Mouse (Mus musculus) kidney, postnatal 0 days (tissue): Measurements from ENCODE around the gene Gpr182. TPM values are rescaled to one million over a fixed set of nuclear protein-coding genes. Genes with fewer than 3 reads are reported as not detected.
A peak's percentile ranks its signal among the peaks of the same experiment; 100 is the strongest.

ENCODE experiments used
- ATAC-seq: fragments of 200-750 bp; cut with Nextera tagmentation; replicated peaks from 2 replicates; pipeline ENCODE4 v1.8.0; 2017; ENCODE audit warnings: low read depth, moderate number of reproducible peaks, moderate TSS enrichment, moderate library complexity; ENCODE audit not compliant: low FRiP score
- DNase-seq: peaks from one replicate; pipeline ENCODE4 v3.0.0-alpha.2; 2016; ENCODE audit warnings: low spot score
- H3K27ac ChIP-seq: fragments of 300-500 bp; sonication (generic); 2 replicates; pipeline ENCODE4 v1.5.1; 2014; ENCODE audit warnings: mild to moderate bottlenecking
- H3K27me3 ChIP-seq: fragments of 300-500 bp; sonication (generic); 2 replicates; pipeline ENCODE4 v1.6.1; 2014; ENCODE audit warnings: low read length, mixed read lengths; ENCODE audit not compliant: insufficient read depth
- H3K36me3 ChIP-seq: fragments of 300-500 bp; sonication (generic); 2 replicates; pipeline ENCODE4 v1.6.1; 2014; ENCODE audit warnings: low read length, mixed read lengths; ENCODE audit not compliant: insufficient read depth
- H3K4me1 ChIP-seq: fragments of 300-500 bp; sonication (generic); replicated peaks from 2 replicates; pipeline ENCODE4 v1.6.1; 2014; ENCODE audit warnings: antibody characterized with exemption, low read length, mixed read lengths; ENCODE audit not compliant: insufficient read depth
- H3K4me2 ChIP-seq: fragments of 300-500 bp; sonication (generic); 2 replicates; pipeline ENCODE4 v1.6.1; 2014; ENCODE audit warnings: mild to moderate bottlenecking, low read length, moderate library complexity, mixed read lengths
- H3K4me3 ChIP-seq: fragments of 300-500 bp; sonication (generic); replicated peaks from 2 replicates; pipeline ENCODE4 v1.5.1; 2014; ENCODE audit warnings: low read depth, low read length
- H3K9ac ChIP-seq: fragments of 300-500 bp; sonication (generic); 2 replicates; pipeline ENCODE4 v1.6.1; 2014; ENCODE audit warnings: low read depth, low read length
- H3K9me3 ChIP-seq: fragments of 300-500 bp; sonication (generic); replicated peaks from 2 replicates; pipeline ENCODE4 v1.6.1; 2016; ENCODE audit warnings: low read length, inconsistent platforms, mixed read lengths
- CTCF ChIP-seq: IDR thresholded peaks from 2 replicates; pipeline ENCODE4 v1.5.1; 2016; ENCODE audit warnings: antibody characterized with exemption, low read depth, mild to moderate bottlenecking, moderate library complexity
- WGBS: fragments of 180-500 bp; shearing (Covaris S2); extraction: QIAGEN DNeasy Blood & Tissue Kit; methylation state at CpG from one replicate; pipeline ENCODE4 v1.1.7; 2014; 5-methylcytosine and 5-hydroxymethylcytosine counted together
- polyA plus RNA-seq: library from polyadenylated mRNA; unstranded; fragments of >200 nt; fragmentation: Nextera tagmentation; extraction: Ambion mirVana; gene quantifications from 2 replicates; pipeline ENCODE4 v1.2.1, GENCODE M21; 2015

The Gpr182 gene
- polyA plus RNA-seq, 1 experiment from 2014 or later, result 8.3 TPM

GRCm38 (mm10) chr10:127705783-127706182 lies 45.7 kb downstream of the Gpr182 start:
- DNase-seq, result no peak
- no peaks in the 10 kb centered on the region for H3K36me3 ChIP-seq
- no peak overlapping the region for H3K4me3 ChIP-seq
- H3K9me3 ChIP-seq, result no peaks in the 10 kb centered on the region
- no peak for ATAC-seq
- no peak overlapping the region for H3K9ac ChIP-seq
- H3K4me1 ChIP-seq, result no peaks in the 10 kb centered on the region
- H3K4me2 ChIP-seq, result no peak overlapping the region
- H3K27me3 ChIP-seq, result no peaks in the 10 kb centered on the region
- no peak overlapping the region for H3K27ac ChIP-seq
- 95% methylated on average over 4 of the region's 4 CpGs for WGBS
- TF ChIP-seq CTCF, result no peak

- DNase-seq (no peak), ATAC-seq (no peak)
- no peak within 1 kb of the TSS for H3K27ac ChIP-seq
- TF ChIP-seq CTCF, result no peak
- H3K36me3 ChIP-seq, result no peaks in the 10 kb centered on the region
- 76% methylated on average over 2 of the region's 2 CpGs for WGBS
- H3K4me3 ChIP-seq, result no peak within 1 kb of the TSS
- no peak within 1 kb of the TSS for H3K4me2 ChIP-seq
- no peaks in the 10 kb centered on the region for H3K27me3 ChIP-seq
- no peaks in the 10 kb centered on the region for H3K9me3 ChIP-seq
- no peaks in the 10 kb centered on the region for H3K4me1 ChIP-seq
- no peak within 1 kb of the TSS for H3K9ac ChIP-seq
These were observed 46.7 kb downstream of the Gpr182 start, which contains the start of gene Myo1a for GRCm38 (mm10) chr10:127704766-127705220. Gene Myo1a (plus strand): TSS chr10:127705170.

- H3K4me2 ChIP-seq, result no peak overlapping the region
- WGBS, result 68% methylated on average over 2 of the region's 2 CpGs
- no peak overlapping the region for H3K27ac ChIP-seq
- no peak for TF ChIP-seq CTCF
- no peaks in the 10 kb centered on the region for H3K4me1 ChIP-seq
- no peaks in the 10 kb centered on the region for H3K27me3 ChIP-seq
- ATAC-seq (no peak), DNase-seq (no peak)
- H3K9ac ChIP-seq, result no peak overlapping the region
- H3K4me3 ChIP-seq, result no peak overlapping the region
- H3K9me3 ChIP-seq, result no peaks in the 10 kb centered on the region
- H3K36me3 ChIP-seq, result no peaks in the 10 kb centered on the region
These were observed 47.2 kb downstream of the Gpr182 start for GRCm38 (mm10) chr10:127704293-127704692.

- Histone ChIP-seq H3K4me1 (no peaks in the 10 kb centered on the region), H3K9ac (no peak overlapping the region), H3K4me2 (no peak overlapping the region), H3K36me3 (0 out of 2 replicates have a peak, but pooled peaks cover 5% of the 10 kb centered on the region), H3K27me3 (no peaks in the 10 kb centered on the region), H3K27ac (no peak overlapping the region), H3K9me3 (no peaks in the 10 kb centered on the region), H3K4me3 (no peak overlapping the region)
- peak; percentile 65 for DNase-seq
- WGBS, result 31% methylated on average over 4 of the region's 4 CpGs
- no peak for ATAC-seq
- no peak for TF ChIP-seq CTCF
These were observed 48.2 kb downstream of the Gpr182 start for GRCm38 (mm10) chr10:127703299-127703698.

GRCm38 (mm10) chr10:127698966-127699365 lies 52.6 kb downstream of the Gpr182 start:
- no peaks in the 10 kb centered on the region for H3K4me1 ChIP-seq
- ATAC-seq (no peak), DNase-seq (no peak)
- no peaks in the 10 kb centered on the region for H3K27me3 ChIP-seq
- peaks cover 18% of the 10 kb centered on the region; the same call in 1 of the 2 replicates for H3K36me3 ChIP-seq
- H3K4me2 ChIP-seq, result no peak overlapping the region
- H3K27ac ChIP-seq, result no peak overlapping the region
- H3K4me3 ChIP-seq, result no peak overlapping the region
- no peaks in the 10 kb centered on the region for H3K9me3 ChIP-seq
- no peak for TF ChIP-seq CTCF
- H3K9ac ChIP-seq, result no peak overlapping the region
- WGBS, result 94% methylated on average over 7 of the region's 7 CpGs

Other genes with a start within 250 kb of the Gpr182 start
- 57.8 and 63.2 TPM in 2 replicates for gene Ndufa4l2, start 236.8 kb downstream of the Gpr182 start, polyA plus RNA-seq
- gene Shmt2, start 229.3 kb downstream of the Gpr182 start, polyA plus RNA-seq, result 71.1 and 76.0 TPM in 2 replicates
- gene Nxph4, start 217.2 kb downstream of the Gpr182 start, polyA plus RNA-seq, result 0.93 and 1.1 TPM in 2 replicates
- gene Lrp1, start 130.6 kb downstream of the Gpr182 start, polyA plus RNA-seq, result 42.6 and 44.5 TPM in 2 replicates
- 26.2 and 27.0 TPM in 2 replicates for gene Stat6, start 108.7 kb downstream of the Gpr182 start, polyA plus RNA-seq
- 6.6 and 6.9 TPM in 2 replicates for gene Nemp1, start 84.8 kb downstream of the Gpr182 start, polyA plus RNA-seq
- gene Nab2, start 83.2 kb downstream of the Gpr182 start, polyA plus RNA-seq, result 21.5 and 24.3 TPM in 2 replicates
- gene Myo1a, start 46.6 kb downstream of the Gpr182 start, polyA plus RNA-seq, result 0.07 and 0.18 TPM in 2 replicates
- 2.5 and 2.6 TPM in 2 replicates for gene Tac2, start 27.3 kb downstream of the Gpr182 start, polyA plus RNA-seq
- gene Zbtb39, start 12.2 kb downstream of the Gpr182 start, polyA plus RNA-seq, result 2.8 and 3.0 TPM in 2 replicates
- 0.21 and 0.28 TPM in 2 replicates for gene Rdh1, start 8.0 kb upstream of the Gpr182 start, polyA plus RNA-seq
- gene Rdh16f1, start 8.1 kb upstream of the Gpr182 start, polyA plus RNA-seq, result 0.87 and 0.98 TPM in 2 replicates
- gene Rdh9, start 24.7 kb upstream of the Gpr182 start, polyA plus RNA-seq, result not detected in 2 replicates
- gene Rdh16, start 49.4 kb upstream of the Gpr182 start, polyA plus RNA-seq, result 12.7 and 13.1 TPM in 2 replicates
- gene Rdh19, start 98.2 kb upstream of the Gpr182 start, polyA plus RNA-seq, result 11.4 and 12.6 TPM in 2 replicates
- gene Rdh16f2, start 114.7 kb upstream of the Gpr182 start, polyA plus RNA-seq, result 2.1 and 2.3 TPM in 2 replicates
- gene Rdh7, start 137.1 kb upstream of the Gpr182 start, polyA plus RNA-seq, result 0.13 and 0.21 TPM in 2 replicates
- not detected in 2 replicates for gene Sdr9c7, start 146.8 kb upstream of the Gpr182 start, polyA plus RNA-seq